Mouse (Mus musculus): ENCODE measurements around the gene Nampt.

The Nampt gene

DNA sequence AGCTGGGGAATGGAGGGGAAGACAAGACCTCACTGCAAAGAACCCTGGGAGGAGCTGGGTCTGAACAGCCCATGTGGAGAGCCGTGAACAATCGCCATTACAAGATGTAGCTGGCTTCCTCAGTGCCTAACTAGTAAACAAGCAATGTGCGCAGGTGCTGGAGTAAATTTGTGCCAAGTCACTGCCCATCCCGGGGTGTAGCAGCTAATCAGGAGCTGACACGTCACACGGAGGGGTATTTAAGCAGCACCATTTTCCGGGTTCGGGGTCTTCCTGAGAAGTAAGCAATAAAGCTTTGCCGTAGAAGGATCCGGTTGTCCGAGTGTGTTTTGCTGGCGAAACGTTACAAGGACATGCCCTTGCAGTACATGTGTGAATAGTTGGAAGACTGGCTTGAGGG, 71.9 kb downstream of the Nampt start:
- in situ Hi-C loops (cut with MboI; ENCODE audit: unreplicated experiment in 2 of 2) = loop anchor here (10.0 to 25.0 kb wide), 3 partner anchors 504 to 1779 kb away; partner anchors contain the start of gene Ccdc71l (in 1 of the 2)

- in situ Hi-C loops (cut with MboI; ENCODE audit: unreplicated experiment in 2 of 2) = loop anchor here (10.0 to 25.0 kb wide), 3 partner anchors 506 to 1781 kb away; partner anchors contain the start of gene Ccdc71l (in 1 of the 2)
These were observed 73.9 kb downstream of the Nampt start for GRCm38 (mm10) chr12:32893212-32893611.

DNA sequence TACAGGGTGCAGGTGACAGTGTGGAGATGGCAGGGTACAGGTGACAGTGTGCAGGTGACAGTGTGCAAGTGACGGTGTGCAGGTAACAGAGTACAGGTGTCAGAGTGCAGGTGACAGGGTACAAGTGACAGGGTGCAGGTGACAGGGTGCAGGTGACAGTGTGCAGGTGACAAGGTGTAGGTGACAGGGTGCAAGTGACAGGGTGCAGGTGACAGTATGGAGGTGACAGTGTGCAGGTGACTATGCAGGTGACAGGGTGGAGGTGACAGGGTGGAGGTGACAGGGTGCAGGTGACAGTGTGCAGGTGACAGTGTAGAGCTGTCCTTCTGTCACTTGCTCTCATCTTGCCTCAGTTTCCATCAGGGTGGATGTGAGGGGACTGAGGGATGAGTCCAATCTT, 76.5 kb downstream of the Nampt start:
- in situ Hi-C loops (cut with MboI; ENCODE audit: unreplicated experiment in 2 of 2) = loop anchor here (5.0 to 25.0 kb wide), 7 partner anchors 259 to 1784 kb away; partner anchors contain the start of gene Ccdc71l (in 1 of the 2)

DNA sequence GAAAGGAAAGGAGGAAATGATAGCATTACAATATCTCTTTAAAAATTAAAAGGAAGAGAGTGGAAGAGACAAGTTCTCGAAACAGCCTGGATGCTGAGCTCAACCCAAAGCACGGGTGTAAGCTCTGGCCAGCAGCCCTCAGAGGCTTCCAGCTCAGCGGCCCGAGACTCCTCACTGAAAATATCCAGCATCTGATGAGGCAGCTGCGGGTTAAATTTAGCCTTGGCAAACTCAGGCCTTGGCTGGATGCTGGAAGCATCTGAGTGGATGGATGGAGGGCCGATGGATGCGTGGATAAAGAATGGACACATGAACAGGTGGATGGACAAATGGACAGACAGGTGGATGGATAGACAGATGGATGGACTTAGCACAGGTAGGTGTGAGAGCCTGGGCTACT, 77.2 kb downstream of the Nampt start:
- in situ Hi-C loops (cut with MboI; ENCODE audit: unreplicated experiment in 2 of 2) = loop anchor here (5.0 to 25.0 kb wide), 7 partner anchors 259 to 1784 kb away; partner anchors contain the start of gene Ccdc71l (in 1 of the 2)

- in situ Hi-C loops (cut with MboI; ENCODE audit: unreplicated experiment in 2 of 2) = loop anchor here (5.0 to 25.0 kb wide), 7 partner anchors 260 to 1785 kb away; partner anchors contain the start of gene Ccdc71l (in 1 of the 2)
These were observed 78.1 kb downstream of the Nampt start for GRCm38 (mm10) chr12:32897199-32898120.

- in situ Hi-C loops (cut with MboI; ENCODE audit: unreplicated experiment in 2 of 2) = no loop called here
These were observed 81.7 kb downstream of the Nampt start for GRCm38 (mm10) chr12:32901005-32901404.

All from v-Abl transformed pro-B cells (cell line).